Mouse (Mus musculus) liver, embryonic 14.5 days (tissue): ENCODE results near the gene Golga4.

ENCODE experiments used
- CTCF ChIP-seq: IDR thresholded peaks from 2 replicates; pipeline ENCODE4 v1.5.1; 2016; ENCODE audit warnings: antibody characterized with exemption, low read depth, control low read depth
- EP300 ChIP-seq: IDR thresholded peaks from 2 replicates; pipeline ENCODE4 v1.6.1; 2016; ENCODE audit warnings: antibody characterized with exemption, low read depth

- no peak for TF ChIP-seq CTCF
- TF ChIP-seq EP300: no peak
Observed at GRCm38 (mm10) chr9:118468301-118468700, 37.8 kb upstream of the Golga4 start.
